Mouse (Mus musculus) adrenal gland, postnatal 4 days (tissue): ENCODE measurements at regions not wholly inside any gene's neighbourhood (a gene's known extent, or its start where the extent isn't known, plus 50 kb on each side); places are given as distances from the start of the nearest gene placed in this dataset.
"Not testable (repeated sequence)": the region's sequence is repeated elsewhere in the genome, so short reads cannot be mapped to it uniquely, and the experiment has no call there.

Experiments
- DNase-seq, 2 experiments: peaks; one replicate each; pipeline ENCODE4 v3.0.0; 2021 to 2022; ENCODE audit warnings: low spot score in 2 of 2, mixed read lengths in 2 of 2

- DNase-seq: no peak
Observed at GRCm38 (mm10) chr16:15157852-15158251, 159.4 kb upstream of the Gm21897 start.

GRCm38 (mm10) chr16:15175516-15175915 is 141.7 kb upstream of the Gm21897 start:
- no peak for DNase-seq

- DNase-seq: no peak
Observed at GRCm38 (mm10) chr16:15185714-15186113, 131.5 kb upstream of the Gm21897 start.

- DNase-seq: no peak
Observed at GRCm38 (mm10) chr16:15194926-15195711, 122.1 kb upstream of the Gm21897 start.

- DNase-seq: not testable (repeated sequence)
Observed at GRCm38 (mm10) chr16:15195931-15196330, 121.3 kb upstream of the Gm21897 start.

- no peak for DNase-seq
Observed at GRCm38 (mm10) chr16:15196855-15197254, 120.4 kb upstream of the Gm21897 start.

- DNase-seq: no peak
Observed at GRCm38 (mm10) chr16:15215921-15216320, 101.3 kb upstream of the Gm21897 start.

- no peak for DNase-seq
Observed at GRCm38 (mm10) chr16:15220961-15221547, 96.2 kb upstream of the Gm21897 start.

- DNase-seq: no peak
Observed at GRCm38 (mm10) chr16:15237836-15238235, 79.4 kb upstream of the Gm21897 start.

GRCm38 (mm10) chr16:15238449-15238848 is 78.8 kb upstream of the Gm21897 start:
- DNase-seq: no peak

GRCm38 (mm10) chr16:15250186-15250585 is 67.1 kb upstream of the Gm21897 start:
- DNase-seq: no peak

GRCm38 (mm10) chr16:15251686-15252085 is 65.6 kb upstream of the Gm21897 start:
- no peak for DNase-seq

- DNase-seq: no peak
Observed at GRCm38 (mm10) chr16:15252666-15253347, 64.5 kb upstream of the Gm21897 start.

- DNase-seq: no peak
Observed at GRCm38 (mm10) chr16:15253348-15253693, 63.9 kb upstream of the Gm21897 start.

GRCm38 (mm10) chr16:15254669-15255068 is 62.6 kb upstream of the Gm21897 start:
- DNase-seq: no peak

- no peak for DNase-seq
Observed at GRCm38 (mm10) chr16:15259474-15259873, 57.8 kb upstream of the Gm21897 start.

- no peak for DNase-seq
Observed at GRCm38 (mm10) chr16:15260069-15260468, 57.2 kb upstream of the Gm21897 start.
